8 mouse cellular contexts compared by ENCODE assay signal in genomic region chr8:94199202-94199869, GRCm38 (mm10). TPM values are rescaled to one million over a fixed set of nuclear protein-coding genes. Genes with fewer than 3 reads are reported as not detected.
A peak's percentile ranks its signal among the peaks of the same experiment; 100 is the strongest.
DNase-seq lines count a peak whose midpoint lies in the region; ATAC-seq and TF ChIP-seq lines count a peak whose summit lies in the region.

No protein-coding gene starts in this region.

- peak; percentile 56 to 89 for DNase-seq in adrenal gland, adult (ENCODE audit: inconsistent age in 2 of 2, low spot score in 1 of 2)
- DNase-seq in adrenal gland, postnatal 4 days (ENCODE audit: low spot score in 2 of 2): no peak
- peak; percentile 88 for DNase-seq in MEL (ENCODE audit: low read depth, low spot score)
- DNase-seq in cerebellum, postnatal 25 days: peak; percentile 62 to 77
- DNase-seq in kidney, postnatal 36 days: peak; percentile 60 to 69
- DNase-seq in lung, postnatal 14 days: peak; percentile 65
- DNase-seq in right cerebral cortex, postnatal 4 days: peak; percentile 54

- peak overlapping the region; percentile 48; the same call in 1 of the 2 replicates for H3K9ac ChIP-seq in MEL (ENCODE audit: control insufficient read depth, low read depth, low read length, poor library complexity, severe bottlenecking)

- no peaks in the 10 kb centered on the region for H3K9me3 ChIP-seq in MEL (replicated peaks; ENCODE audit: insufficient read depth, low read length)

- no peaks in the 10 kb centered on the region for H3K4me1 ChIP-seq in MEL (ENCODE audit: control insufficient read depth in 1 of 2, insufficient read depth in 2 of 2, low read length in 2 of 2)

- H3K79me2 ChIP-seq in MEL (ENCODE audit: control insufficient read depth, insufficient read depth, low read length, poor library complexity): no peaks in the 10 kb centered on the region

- peak; percentile 68 to 98 (median 83) for TF ChIP-seq CTCF in MEL (IDR thresholded peaks at IDR 0.05 in 2 of 3, conservative IDR thresholded peaks at IDR 0.05 in 1 of 3; ENCODE audit: control insufficient read depth in 1 of 3, insufficient read depth in 1 of 3, low read depth in 2 of 3, low read length in 3 of 3, poor library complexity in 1 of 3, severe bottlenecking in 1 of 3)

- 0 out of 4 replicates have a peak, but pooled peaks cover 0 to 1% of the 10 kb centered on the region in 2 experiments for H3K27me3 ChIP-seq in MEL (ENCODE audit: control insufficient read depth in 1 of 2, insufficient read depth in 2 of 2, low read length in 2 of 2)

- TF ChIP-seq RAD21 in MEL (IDR thresholded peaks at IDR 0.05; ENCODE audit: low read depth, low read length): no peak; the same call in none of the 2 replicates

- no peak for TF ChIP-seq EP300 in MEL (IDR thresholded peaks at IDR 0.05; ENCODE audit: low read depth in 1 of 2, low read length in 2 of 2)

- peak; percentile 87 for ATAC-seq in granulocyte monocyte progenitor cell, adult 5-6 weeks (replicated peaks; ENCODE audit: poor library complexity, severe bottlenecking)

- no peak overlapping the region for H3K27ac ChIP-seq in MEL (ENCODE audit: control insufficient read depth, low read depth, low read length)

- H3K4me3 ChIP-seq in MEL (ENCODE audit: control insufficient read depth in 1 of 2, insufficient read depth in 1 of 2, low read depth in 2 of 2, low read length in 2 of 2): peak overlapping the region; percentile 44 to 46; a peak in 3 of 4 replicates

- H3K36me3 ChIP-seq in MEL (ENCODE audit: control insufficient read depth in 1 of 2, insufficient read depth in 2 of 2, low read length in 2 of 2): no peaks in the 10 kb centered on the region

- no peak for TF ChIP-seq POLR2A in MEL (IDR thresholded peaks at IDR 0.05; ENCODE audit: control insufficient read depth in 1 of 2, insufficient read depth in 1 of 2, low read depth in 1 of 2, low read length in 2 of 2, poor library complexity in 1 of 2)

TF ChIP-seq in MEL, 35 proteins besides CTCF, POLR2A, EP300 and RAD21:
- TF ChIP-seq ZMIZ1 (IDR thresholded peaks at IDR 0.05; ENCODE audit: low read depth, low read length) (no peak), NELFE (IDR thresholded peaks at IDR 0.05; ENCODE audit: low read depth, low read length) (no peak), BHLHE40 (IDR thresholded peaks at IDR 0.05; ENCODE audit: borderline replicate concordance, low read depth, low read length) (no peak), POLR2AphosphoS5 (IDR thresholded peaks at IDR 0.05; ENCODE audit: borderline replicate concordance, low read depth, low read length) (no peak), SIN3A (IDR thresholded peaks at IDR 0.05; ENCODE audit: low read length) (peak; percentile 40), MEF2A (IDR thresholded peaks at IDR 0.05; ENCODE audit: extremely low read depth, insufficient replicate concordance, low read depth, low read length, poor library complexity, severe bottlenecking) (no peak), SMC3 (IDR thresholded peaks at IDR 0.05; ENCODE audit: low read depth, low read length) (peak; percentile 95), ZC3H11A (IDR thresholded peaks at IDR 0.05; ENCODE audit: low read depth, low read length) (peak; percentile 96), ZNF384 (IDR thresholded peaks at IDR 0.05; ENCODE audit: low read depth, low read length) (0 out of 2 replicates have a peak, but pooled peaks have one; percentile 7), ETS1 (IDR thresholded peaks at IDR 0.05; ENCODE audit: low read depth, low read length) (no peak)

RNA-seq across cellular contexts. Expression of gene Nup93, which starts 15.0 kb away (rescaled TPM):
- 10 to 100 TPM; 33.3 to 33.8 TPM for total RNA-seq in adrenal gland, postnatal 4 days (2021)
- 71.6 and 75.5 TPM in 2 replicates for total RNA-seq in MEL (2012; rRNA removed)
- 100 to 1,000 TPM; 110 to 292 TPM for polyA plus RNA-seq in MEL (2012; ENCODE audit: insufficient read depth in 1 of 2, insufficient read length in 2 of 2, low read depth in 1 of 2, low replicate concordance in 2 of 2, missing spikeins in 1 of 2)
- 38.9 and 45.1 TPM in 2 replicates for total RNA-seq in granulocyte monocyte progenitor cell, adult 5-6 weeks (2014; fragmentation: Nextera tagmentation)
- 45.5 and 46.0 TPM in 2 replicates for total RNA-seq in granulocyte monocyte progenitor cell, adult 5-6 weeks (2017)

RNA-seq across cellular contexts. Expression of gene Mt1, which starts 20.5 kb away (rescaled TPM):
- 100 to 1,000 TPM; 241 to 243 TPM for total RNA-seq in adrenal gland, postnatal 4 days (2021)
- total RNA-seq in MEL (2012; rRNA removed): 1,017 and 1,342 TPM in 2 replicates
- 1,000 to 10,000 TPM; 1,189 to 2,940 TPM for polyA plus RNA-seq in MEL (2012; ENCODE audit: insufficient read depth in 1 of 2, insufficient read length in 2 of 2, low read depth in 1 of 2, low replicate concordance in 2 of 2, missing spikeins in 1 of 2)
- total RNA-seq in granulocyte monocyte progenitor cell, adult 5-6 weeks (2014; fragmentation: Nextera tagmentation): 120 and 175 TPM in 2 replicates
- total RNA-seq in granulocyte monocyte progenitor cell, adult 5-6 weeks (2017): 233 and 290 TPM in 2 replicates

RNA-seq across cellular contexts. Expression of gene Mt2, which starts 26.9 kb away (rescaled TPM):
- 100 to 1,000 TPM; 179 to 183 TPM for total RNA-seq in adrenal gland, postnatal 4 days (2021)
- 469 and 780 TPM in 2 replicates for total RNA-seq in MEL (2012; rRNA removed)
- polyA plus RNA-seq in MEL (2012; ENCODE audit: insufficient read depth in 1 of 2, insufficient read length in 2 of 2, low read depth in 1 of 2, low replicate concordance in 2 of 2, missing spikeins in 1 of 2): 1,000 to 10,000 TPM in 1 of 2 experiments, not detected in 1; 2,013 TPM
- 0.82 and 4.7 TPM in 2 replicates for total RNA-seq in granulocyte monocyte progenitor cell, adult 5-6 weeks (2014; fragmentation: Nextera tagmentation)
- 3.9 and 8.7 TPM in 2 replicates for total RNA-seq in granulocyte monocyte progenitor cell, adult 5-6 weeks (2017)

RNA-seq across cellular contexts. Expression of gene Mt3, which starts 46.9 kb away (rescaled TPM):
- total RNA-seq in adrenal gland, postnatal 4 days (2021): 1 to 10 TPM; 6.5 to 6.9 TPM
- total RNA-seq in MEL (2012; rRNA removed): not detected in 2 replicates
- polyA plus RNA-seq in MEL (2012; ENCODE audit: insufficient read depth in 1 of 2, insufficient read length in 2 of 2, low read depth in 1 of 2, low replicate concordance in 2 of 2, missing spikeins in 1 of 2): not detected
- total RNA-seq in granulocyte monocyte progenitor cell, adult 5-6 weeks (2014; fragmentation: Nextera tagmentation): not detected in 2 replicates
- not detected in 2 replicates for total RNA-seq in granulocyte monocyte progenitor cell, adult 5-6 weeks (2017)

Comparison
In these comparisons a context has a peak if more than half of its experiments do, and no peak if none do; other contexts are left out.
1. DNase-seq: peak in adrenal gland, adult (2 of 2), MEL (single experiment), cerebellum, postnatal 25 days (2 of 2), kidney, postnatal 36 days (2 of 2), lung, postnatal 14 days (single experiment) and right cerebral cortex, postnatal 4 days (single experiment); none in adrenal gland, postnatal 4 days (0 of 2).
2. RNA of gene Mt2, which starts 26.9 kb away (total RNA-seq): 469 to 780 TPM in MEL and 179 to 183 TPM in adrenal gland, postnatal 4 days; 0.82 to 8.7 TPM in granulocyte monocyte progenitor cell, adult 5-6 weeks; every median in the first group is over 10 times any median in the second.